Mouse (Mus musculus) hindbrain, embryonic 16.5 days (tissue): ENCODE results near the gene Gm43064. TPM values are rescaled to one million over a fixed set of nuclear protein-coding genes. Genes with fewer than 3 reads are reported as not detected.

Experiments
- ATAC-seq: fragments of 200-750 bp; cut with Nextera tagmentation; 2 replicates; pipeline ENCODE4 v1.8.0; 2017; ENCODE audit warnings: moderate TSS enrichment, moderate library complexity
- H3K27ac ChIP-seq: fragments of 300-500 bp; sonication (generic); 2 replicates; pipeline ENCODE4 v1.5.1; 2014; ENCODE audit warnings: low read depth, mild to moderate bottlenecking, control low read depth, low read length, moderate library complexity
- H3K27me3 ChIP-seq: fragments of 300-500 bp; sonication (generic); replicated peaks from 2 replicates; pipeline ENCODE4 v1.6.1; 2014; ENCODE audit warnings: low read length; ENCODE audit not compliant: control insufficient read depth, insufficient read depth
- H3K36me3 ChIP-seq: fragments of 300-500 bp; sonication (generic); 2 replicates; pipeline ENCODE4 v1.6.1; 2014; ENCODE audit warnings: mild to moderate bottlenecking, low read length, moderate library complexity, mixed read lengths; ENCODE audit not compliant: control insufficient read depth, insufficient read depth
- H3K4me1 ChIP-seq: fragments of 300-500 bp; sonication (generic); 2 replicates; pipeline ENCODE4 v1.6.1; 2014; ENCODE audit warnings: low read depth, low read length; ENCODE audit not compliant: control insufficient read depth, insufficient read depth
- H3K4me2 ChIP-seq: fragments of 300-500 bp; sonication (generic); 2 replicates; pipeline ENCODE4 v1.6.1; 2014; ENCODE audit warnings: mild to moderate bottlenecking, low read length, control low read depth, moderate library complexity
- H3K4me3 ChIP-seq: fragments of 300-500 bp; sonication (generic); 2 replicates; pipeline ENCODE4 v1.5.1; 2014; ENCODE audit warnings: mild to moderate bottlenecking, low read length, control low read depth, moderate library complexity
- H3K9ac ChIP-seq: fragments of 300-500 bp; sonication (generic); 2 replicates; pipeline ENCODE4 v1.6.1; 2014; ENCODE audit warnings: low read depth, mild to moderate bottlenecking, control low read depth, low read length, moderate library complexity
- H3K9me3 ChIP-seq: fragments of 300-500 bp; sonication (generic); 2 replicates; pipeline ENCODE4 v1.6.1; 2014; ENCODE audit warnings: mild to moderate bottlenecking, low read length, moderate library complexity; ENCODE audit not compliant: control insufficient read depth
- WGBS: fragments of 180-500 bp; shearing (Covaris S2); extraction: QIAGEN DNeasy Blood & Tissue Kit; methylation state at CpG from one replicate; pipeline ENCODE4 v1.1.7; 2014; 5-methylcytosine and 5-hydroxymethylcytosine counted together
- polyA plus RNA-seq: library from polyadenylated mRNA; unstranded; fragments of >200 nt; fragmentation: Nextera tagmentation; extraction: Ambion mirVana; gene quantifications from 2 replicates; pipeline ENCODE4 v1.2.1, GENCODE M21; 2015

Gene Gm43064
- polyA plus RNA-seq, 1 experiment from 2014 or later: 0.24 TPM

GRCm38 (mm10) chr3:103858881-103859801 lies 49.8 kb downstream of the Gm43064 start, which contains the start of gene Ptpn22:
Gene Ptpn22, plus strand, starts transcription at chr3:103859795.
- no peak within 1 kb of the TSS for H3K9ac ChIP-seq
- 74% methylated on average over 12 of the region's 12 CpGs for WGBS
- H3K4me2 ChIP-seq: no peak within 1 kb of the TSS
- H3K9me3 ChIP-seq: no peaks in the 10 kb centered on the region
- ATAC-seq: no peak
- no peaks in the 10 kb centered on the region for H3K36me3 ChIP-seq
- H3K27me3 ChIP-seq: no peaks in the 10 kb centered on the region
- no peak within 1 kb of the TSS for H3K27ac ChIP-seq
- no peaks in the 10 kb centered on the region for H3K4me1 ChIP-seq
- no peak within 1 kb of the TSS for H3K4me3 ChIP-seq

- H3K9ac ChIP-seq: no peak overlapping the region
- no peaks in the 10 kb centered on the region for H3K4me1 ChIP-seq
- H3K27ac ChIP-seq: no peak overlapping the region
- no peaks in the 10 kb centered on the region for H3K36me3 ChIP-seq
- 67% methylated on average over 6 of the region's 6 CpGs for WGBS
- no peaks in the 10 kb centered on the region for H3K9me3 ChIP-seq
- no peaks in the 10 kb centered on the region for H3K27me3 ChIP-seq
- no peak for ATAC-seq
- H3K4me2 ChIP-seq: no peak overlapping the region
- no peak overlapping the region for H3K4me3 ChIP-seq
Observed at GRCm38 (mm10) chr3:103859851-103860391, 50.5 kb downstream of the Gm43064 start.

GRCm38 (mm10) chr3:103862721-103863220 lies 53.4 kb downstream of the Gm43064 start:
- 86% methylated on average over 4 of the region's 4 CpGs for WGBS
- no peak overlapping the region for H3K4me3 ChIP-seq

DNA sequence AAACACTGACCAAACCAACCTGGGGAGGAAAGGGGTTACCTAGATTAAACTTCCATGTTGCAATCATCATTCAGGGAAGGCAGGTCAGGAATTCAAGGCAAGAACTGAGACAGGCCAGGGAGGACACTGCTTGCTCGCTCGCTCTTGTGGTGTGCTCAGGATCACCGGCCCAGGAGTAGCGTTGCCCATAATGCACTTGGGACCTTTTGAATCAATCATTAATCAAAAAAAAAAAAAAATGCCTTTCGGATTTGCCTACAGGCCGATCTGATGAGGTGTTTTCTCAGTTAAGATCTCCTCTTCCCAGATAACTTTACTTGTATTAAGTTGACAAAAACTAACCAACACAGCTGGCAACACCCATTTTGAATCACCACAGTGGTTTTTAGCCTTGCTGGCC lies 54.8 kb downstream of the Gm43064 start:
- Histone ChIP-seq H3K27me3 (no peaks in the 10 kb centered on the region), H3K9ac (no peak overlapping the region), H3K4me1 (no peaks in the 10 kb centered on the region), H3K4me2 (no peak overlapping the region), H3K9me3 (no peaks in the 10 kb centered on the region), H3K27ac (no peak overlapping the region), H3K4me3 (no peak overlapping the region), H3K36me3 (no peaks in the 10 kb centered on the region)
- no peak for ATAC-seq
- 89% methylated on average over 6 of the region's 6 CpGs for WGBS

More at GRCm38 (mm10) chr3:103862721-103863220, 53.4 kb downstream of the Gm43064 start:
- Histone ChIP-seq H3K9me3 (no peaks in the 10 kb centered on the region), H3K4me2 (no peak overlapping the region), H3K9ac (no peak overlapping the region), H3K27me3 (no peaks in the 10 kb centered on the region), H3K4me1 (no peaks in the 10 kb centered on the region), H3K27ac (no peak overlapping the region), H3K36me3 (no peaks in the 10 kb centered on the region)
- no peak for ATAC-seq

DNA sequence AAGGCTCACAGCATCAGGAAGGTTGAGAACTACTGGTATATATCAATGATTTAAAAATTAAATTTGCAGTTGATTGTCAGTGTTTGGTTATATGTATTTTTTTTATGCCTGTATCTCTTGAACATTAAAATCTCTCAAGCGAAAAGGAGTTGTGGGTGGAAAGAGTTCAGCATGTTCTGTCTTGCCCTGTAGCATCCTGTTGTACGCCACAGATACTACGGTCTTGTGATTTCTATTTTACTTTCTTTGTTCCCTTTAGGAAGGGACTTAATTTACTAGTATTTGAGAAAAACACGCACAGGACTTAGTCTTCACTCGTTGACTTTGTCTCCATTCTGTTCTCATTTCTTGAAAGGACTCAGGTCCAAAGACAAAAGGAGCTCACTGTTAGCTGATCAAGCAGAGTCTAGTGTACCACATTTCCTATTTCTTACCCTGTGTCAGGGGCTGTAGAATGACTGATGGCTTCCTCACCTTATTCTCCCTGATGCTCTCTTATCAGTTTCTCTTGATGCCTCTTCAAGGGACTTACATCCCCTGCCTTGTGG lies 58.1 kb downstream of the Gm43064 start:
- Histone ChIP-seq H3K9ac (no peak overlapping the region), H3K4me3 (no peak overlapping the region), H3K27ac (no peak overlapping the region), H3K27me3 (no peaks in the 10 kb centered on the region), H3K4me2 (no peak overlapping the region), H3K4me1 (no peaks in the 10 kb centered on the region), H3K9me3 (no peaks in the 10 kb centered on the region), H3K36me3 (no peaks in the 10 kb centered on the region)
- ATAC-seq: no peak
- WGBS: 92% methylated on average over 5 of the region's 5 CpGs

DNA sequence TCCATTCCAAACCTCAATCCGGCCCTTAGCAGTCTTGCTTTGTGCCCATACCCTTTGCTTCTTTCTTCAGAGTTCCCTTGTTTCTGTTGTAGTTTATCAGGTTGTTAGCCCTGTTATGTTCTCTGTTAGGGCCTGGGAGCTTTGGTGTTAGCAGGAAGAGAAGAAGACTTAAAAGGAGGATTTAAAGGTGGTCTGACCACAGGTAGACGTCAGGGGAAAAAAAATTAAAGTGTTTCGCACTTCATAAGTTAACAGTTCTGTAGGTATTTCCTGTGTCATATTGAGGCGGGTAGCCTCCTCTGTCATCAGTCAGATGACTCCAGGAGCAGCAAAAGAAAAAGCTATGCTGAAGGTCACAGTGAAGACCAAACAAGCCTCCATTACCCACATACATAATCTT lies 58.6 kb downstream of the Gm43064 start:
- ATAC-seq: no peak
- H3K27me3 ChIP-seq: no peaks in the 10 kb centered on the region
- no peaks in the 10 kb centered on the region for H3K36me3 ChIP-seq
- no peak overlapping the region for H3K27ac ChIP-seq
- H3K4me2 ChIP-seq: no peak overlapping the region
- H3K9me3 ChIP-seq: no peaks in the 10 kb centered on the region
- 93% methylated on average over 4 of the region's 4 CpGs for WGBS
- no peak overlapping the region for H3K4me3 ChIP-seq
- H3K4me1 ChIP-seq: no peaks in the 10 kb centered on the region
- no peak overlapping the region for H3K9ac ChIP-seq

DNA sequence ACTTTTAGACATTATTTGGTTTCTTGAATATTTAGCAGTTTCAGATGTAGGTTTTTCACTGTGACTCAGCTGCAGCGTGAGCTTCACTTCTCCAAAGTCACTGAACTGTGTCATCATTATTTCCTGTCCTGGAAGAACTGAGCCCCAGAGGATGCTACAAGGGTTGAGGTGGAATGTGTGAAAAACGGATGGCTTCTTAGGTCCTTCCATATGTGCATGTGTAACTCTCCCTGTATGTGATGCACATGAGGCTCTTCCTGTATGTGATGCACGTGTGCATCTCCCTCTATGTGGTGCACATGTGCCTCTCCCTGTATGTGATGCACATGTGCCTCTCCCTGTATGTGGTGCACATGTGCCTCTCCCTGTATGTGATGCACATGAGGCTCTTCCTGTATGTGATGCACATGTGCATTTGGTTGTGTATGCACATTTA lies 63.3 kb downstream of the Gm43064 start:
- no peak overlapping the region for H3K4me2 ChIP-seq
- no peaks in the 10 kb centered on the region for H3K36me3 ChIP-seq
- H3K4me3 ChIP-seq: no peak overlapping the region
- H3K9ac ChIP-seq: no peak overlapping the region
- ATAC-seq: no peak
- no peaks in the 10 kb centered on the region for H3K4me1 ChIP-seq
- no peaks in the 10 kb centered on the region for H3K9me3 ChIP-seq
- H3K27ac ChIP-seq: no peak overlapping the region
- no peaks in the 10 kb centered on the region for H3K27me3 ChIP-seq
- WGBS: 53% methylated on average over 3 of the region's 3 CpGs

DNA sequence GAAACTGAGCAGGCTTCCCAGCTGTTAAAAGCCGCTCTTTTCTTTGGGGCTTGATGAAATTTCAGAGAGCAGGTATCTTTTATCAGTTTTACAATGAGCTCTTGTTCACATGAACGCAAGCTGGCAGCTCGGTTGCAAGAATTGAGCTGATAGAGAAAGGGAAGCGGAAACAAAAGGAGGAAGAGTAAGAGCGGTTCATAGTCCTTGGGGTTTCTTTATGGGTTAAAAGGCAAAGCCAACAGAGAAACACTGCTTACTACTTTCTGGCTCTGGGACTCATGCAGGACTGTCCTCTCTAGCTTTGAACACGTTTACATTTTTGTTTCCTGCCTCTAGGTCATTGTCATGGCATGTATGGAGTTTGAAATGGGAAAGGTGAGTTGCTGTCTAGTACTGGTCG lies 65.0 kb downstream of the Gm43064 start:
- no peak overlapping the region for H3K9ac ChIP-seq
- no peaks in the 10 kb centered on the region for H3K9me3 ChIP-seq
- no peak overlapping the region for H3K27ac ChIP-seq
- H3K36me3 ChIP-seq: no peaks in the 10 kb centered on the region
- H3K4me3 ChIP-seq: no peak overlapping the region
- no peaks in the 10 kb centered on the region for H3K27me3 ChIP-seq
- H3K4me2 ChIP-seq: no peak overlapping the region
- ATAC-seq: no peak
- no peaks in the 10 kb centered on the region for H3K4me1 ChIP-seq
- WGBS: 71% methylated on average over 7 of the region's 7 CpGs

GRCm38 (mm10) chr3:103885946-103886345 lies 76.6 kb downstream of the Gm43064 start:
- no peaks in the 10 kb centered on the region for H3K36me3 ChIP-seq
- no peaks in the 10 kb centered on the region for H3K4me1 ChIP-seq
- ATAC-seq: no peak
- H3K9ac ChIP-seq: no peak overlapping the region
- no peaks in the 10 kb centered on the region for H3K27me3 ChIP-seq
- 79% methylated on average over 11 of the region's 11 CpGs for WGBS
- no peak overlapping the region for H3K4me2 ChIP-seq
- no peak overlapping the region for H3K27ac ChIP-seq
- H3K9me3 ChIP-seq: no peaks in the 10 kb centered on the region
- no peak overlapping the region for H3K4me3 ChIP-seq
